Mouse (Mus musculus) cortical plate, adult 2 months (tissue): Measurements from ENCODE around the gene Dtd1. TPM values are rescaled to one million over a fixed set of nuclear protein-coding genes. Genes with fewer than 3 reads are reported as not detected.

Source experiments
- H3K27ac ChIP-seq: fragments of 200-500 bp; 2 replicates; pipeline ENCODE4 v1.5.1; 2012; ENCODE audit warnings: low read length, control low read depth, inconsistent platforms; ENCODE audit not compliant: insufficient read depth
- H3K4me1 ChIP-seq: fragments of 200-500 bp; 2 replicates; pipeline ENCODE4 v1.6.1; 2011; ENCODE audit warnings: low read length; ENCODE audit not compliant: control insufficient read depth, insufficient read depth
- H3K4me3 ChIP-seq: fragments of 200-500 bp; 2 replicates; pipeline ENCODE4 v1.5.1; 2011; ENCODE audit warnings: mild to moderate bottlenecking, low read length, control low read depth; ENCODE audit not compliant: insufficient read depth
- CTCF ChIP-seq: fragments of 200-500 bp; IDR thresholded peaks from 2 replicates; pipeline ENCODE4 v1.5.1; 2011; ENCODE audit warnings: mild to moderate bottlenecking, control low read depth, low read length; ENCODE audit not compliant: insufficient read depth; ENCODE audit errors: extremely low read depth
- POLR2A ChIP-seq: fragments of 200-500 bp; IDR thresholded peaks from 2 replicates; pipeline ENCODE4 v1.6.1; 2011; ENCODE audit warnings: mild to moderate bottlenecking, low read length, control low read depth; ENCODE audit not compliant: insufficient read depth; ENCODE audit errors: extremely low read depth
- polyA plus RNA-seq: library from polyadenylated mRNA; depleted of rRNA; stranded (reverse); fragments of >200 nt; gene quantifications from 2 replicates; pipeline ENCODE4 v1.2.3, GENCODE M21; 2012

Gene Dtd1
- polyA plus RNA-seq, 1 experiment, result 61.9 TPM

GRCm38 (mm10) chr2:144676546-144677228 lies 77.0 kb downstream of the Dtd1 start:
- peaks cover 3% of the 10 kb centered on the region; the same call in 1 of the 2 replicates for H3K4me1 ChIP-seq
- no peak overlapping the region for H3K27ac ChIP-seq
- no peak overlapping the region for H3K4me3 ChIP-seq
- no peak for TF ChIP-seq POLR2A
- TF ChIP-seq CTCF, result no peak

DNA sequence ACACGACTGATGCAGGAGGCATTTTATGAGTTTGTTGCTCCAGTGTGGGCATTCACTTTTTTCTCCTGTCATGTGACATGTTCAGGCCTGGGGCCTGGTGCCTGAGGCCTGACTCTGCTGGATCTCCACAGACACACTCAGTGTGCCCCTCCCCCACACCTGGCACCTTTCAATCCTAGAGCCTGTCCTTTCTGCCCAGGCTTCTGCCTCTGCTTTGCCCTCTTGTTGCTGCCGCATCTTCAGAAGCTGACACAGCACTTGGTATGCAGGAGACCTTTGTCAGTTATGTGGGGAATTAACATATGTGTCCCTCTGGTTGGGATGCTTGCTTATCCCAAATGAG lies 77.5 kb downstream of the Dtd1 start:
- no peak overlapping the region for H3K4me3 ChIP-seq
- H3K4me1 ChIP-seq, result peaks cover 3% of the 10 kb centered on the region; the same call in 1 of the 2 replicates
- TF ChIP-seq POLR2A, result no peak
- TF ChIP-seq CTCF, result no peak
- no peak overlapping the region for H3K27ac ChIP-seq

DNA sequence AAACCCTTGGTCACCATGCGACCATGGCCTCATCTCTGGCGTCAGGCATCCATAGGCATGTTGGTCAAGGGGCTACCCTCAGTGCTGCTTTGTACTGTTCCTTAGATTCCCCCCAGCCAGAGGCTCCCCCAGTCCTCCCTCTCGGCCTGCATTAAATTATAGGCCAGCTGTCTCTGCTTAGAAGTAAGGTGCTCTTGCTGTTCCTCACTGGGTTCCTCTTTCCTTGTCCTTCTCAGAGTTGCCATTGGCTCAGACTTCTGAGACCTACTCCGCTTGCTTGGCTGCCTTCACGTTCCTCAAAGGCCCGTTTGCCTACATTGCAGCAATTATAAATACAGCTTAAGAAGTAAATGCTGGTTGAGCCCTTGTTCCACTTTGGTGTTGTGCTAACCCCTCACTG lies 79.1 kb downstream of the Dtd1 start:
- TF ChIP-seq POLR2A (no peak), CTCF (no peak)
- Histone ChIP-seq H3K27ac (no peak overlapping the region), H3K4me1 (peaks cover 3% of the 10 kb centered on the region; the same call in 1 of the 2 replicates), H3K4me3 (no peak overlapping the region)

DNA sequence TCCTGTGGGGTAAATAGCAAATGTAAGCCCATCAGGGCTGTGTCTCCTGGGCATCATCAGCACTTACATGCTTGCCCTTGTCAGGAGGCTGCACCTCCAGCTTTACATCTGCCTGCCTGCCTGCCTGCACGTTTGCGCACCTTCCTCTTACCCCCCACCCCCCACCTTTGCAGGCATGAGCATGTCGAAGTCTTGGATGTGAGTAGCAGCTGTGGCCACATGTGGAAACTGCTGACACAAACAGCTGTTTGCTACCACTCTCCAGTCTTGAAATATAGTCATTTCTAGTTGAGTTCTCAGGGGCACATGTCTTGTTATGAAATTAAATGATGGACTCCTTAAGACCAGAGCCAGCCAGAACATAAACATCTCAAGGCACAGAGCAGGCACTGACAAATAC lies 79.7 kb downstream of the Dtd1 start:
- Histone ChIP-seq H3K4me1 (peaks cover 3% of the 10 kb centered on the region; the same call in 1 of the 2 replicates), H3K4me3 (no peak overlapping the region), H3K27ac (no peak overlapping the region)
- TF ChIP-seq CTCF (no peak), POLR2A (no peak)

- TF ChIP-seq CTCF (peak; percentile 23; the same call in 1 of the 2 replicates), POLR2A (no peak)
- H3K27ac ChIP-seq, result no peak overlapping the region
- no peak overlapping the region for H3K4me3 ChIP-seq
- H3K4me1 ChIP-seq, result no peaks in the 10 kb centered on the region
These were observed 92.6 kb downstream of the Dtd1 start for GRCm38 (mm10) chr2:144692219-144692732.

GRCm38 (mm10) chr2:144692777-144693176 lies 93.1 kb downstream of the Dtd1 start:
- Histone ChIP-seq H3K4me1 (no peaks in the 10 kb centered on the region), H3K27ac (no peak overlapping the region), H3K4me3 (no peak overlapping the region)
- no peak for TF ChIP-seq POLR2A
- TF ChIP-seq CTCF, result no peak

DNA sequence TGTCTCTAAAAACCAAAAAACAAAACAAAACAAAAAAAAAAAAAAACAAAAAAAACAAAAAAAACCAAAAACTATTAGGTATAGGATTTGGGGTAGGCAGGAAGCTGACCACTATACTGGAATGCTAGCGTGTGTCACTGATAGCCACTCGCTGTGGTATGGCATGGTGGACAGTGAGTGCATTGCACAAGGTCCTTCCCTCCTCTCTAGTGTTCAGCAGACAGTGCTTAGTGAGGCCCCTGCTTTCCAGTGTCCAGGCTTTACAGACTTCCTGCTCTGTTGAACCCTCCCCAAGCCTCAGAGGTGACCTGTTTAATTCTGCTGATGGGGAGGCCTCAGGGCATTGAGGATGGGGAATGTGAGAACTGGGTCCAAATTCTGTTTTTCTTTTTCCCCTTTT lies 95.2 kb downstream of the Dtd1 start:
- TF ChIP-seq POLR2A, result no peak
- TF ChIP-seq CTCF, result no peak
- Histone ChIP-seq H3K27ac (no peak overlapping the region), H3K4me3 (no peak overlapping the region), H3K4me1 (no peaks in the 10 kb centered on the region)

- H3K4me3 ChIP-seq, result no peak overlapping the region
- TF ChIP-seq POLR2A (no peak), CTCF (no peak)
- H3K27ac ChIP-seq, result no peak overlapping the region
- H3K4me1 ChIP-seq, result no peaks in the 10 kb centered on the region
These were observed 98.3 kb downstream of the Dtd1 start for GRCm38 (mm10) chr2:144698046-144698445.

DNA sequence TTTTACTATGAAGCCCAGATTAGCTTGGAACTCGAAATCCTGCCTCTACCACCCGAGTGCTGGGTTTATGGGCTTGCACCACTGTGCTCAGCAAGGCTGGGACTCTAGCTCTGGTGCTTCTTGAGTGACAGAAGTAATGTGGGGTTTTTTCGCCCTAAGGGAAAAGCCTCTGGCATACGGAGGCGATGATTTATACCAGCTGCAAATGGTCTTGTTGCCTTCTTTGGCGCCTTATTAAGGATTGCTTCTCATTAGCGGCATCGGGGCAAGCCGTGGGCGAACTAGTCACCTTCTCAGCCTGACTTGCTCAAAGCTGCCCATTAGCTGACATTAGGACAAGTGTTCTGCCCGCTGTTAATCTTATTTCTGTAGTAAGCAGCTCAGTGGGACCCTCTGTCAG lies 100.9 kb downstream of the Dtd1 start:
- Histone ChIP-seq H3K27ac (no peak overlapping the region), H3K4me3 (no peak overlapping the region), H3K4me1 (no peaks in the 10 kb centered on the region)
- TF ChIP-seq CTCF (no peak), POLR2A (no peak)

DNA sequence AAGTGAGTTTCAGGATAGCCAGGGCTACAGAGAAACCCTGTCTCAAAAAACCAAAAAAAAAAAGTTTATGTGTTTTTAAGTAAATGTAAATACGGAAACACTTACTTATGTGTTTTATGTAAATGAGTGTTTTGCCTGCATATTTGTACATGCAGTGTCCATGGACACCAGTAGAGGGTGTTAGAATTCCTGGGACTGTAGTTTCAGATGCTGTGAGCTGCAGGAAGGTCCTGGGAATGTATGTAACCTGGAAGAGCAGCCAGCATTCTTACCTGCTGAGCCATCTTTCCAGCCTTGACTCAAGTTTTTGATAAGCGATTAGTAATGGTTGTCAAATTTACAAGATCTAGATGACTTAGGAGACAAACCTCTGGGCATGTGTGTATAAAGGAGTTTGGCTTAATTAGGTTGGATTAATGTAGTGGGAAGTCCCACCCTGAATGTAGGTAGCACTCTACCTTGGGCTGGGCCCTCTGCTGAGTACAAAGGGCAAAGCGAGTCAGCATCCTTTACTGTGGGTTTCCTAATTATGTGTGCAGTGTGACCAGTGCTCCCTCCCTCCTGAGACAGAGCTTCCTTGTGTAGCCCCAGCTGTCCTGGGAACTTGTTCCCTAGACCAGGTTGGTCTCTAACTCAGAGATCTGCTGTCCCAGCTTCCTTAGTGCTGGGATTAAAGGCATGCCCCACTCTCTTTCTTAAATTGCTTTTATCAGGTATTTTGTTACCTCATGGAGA lies 101.9 kb downstream of the Dtd1 start:
- Histone ChIP-seq H3K4me1 (no peaks in the 10 kb centered on the region), H3K4me3 (no peak overlapping the region), H3K27ac (no peak overlapping the region)
- TF ChIP-seq POLR2A (no peak), CTCF (no peak)
